Mouse (Mus musculus) CH12.LX (cell line): ENCODE measurements around the gene Hcfc2. TPM values are rescaled to one million over a fixed set of nuclear protein-coding genes. Genes with fewer than 3 reads are reported as not detected.

Experiments used
- DNase-seq: peaks from one replicate; pipeline ENCODE4 v3.0.0-alpha.2; 2013; ENCODE audit errors: extremely low read depth
- H3K27ac ChIP-seq: 2 replicates; pipeline ENCODE4 v1.5.1; 2012; ENCODE audit warnings: low read depth, mild to moderate bottlenecking, control low read depth, moderate library complexity; ENCODE audit not compliant: insufficient read depth
- H3K27me3 ChIP-seq: replicated peaks from 2 replicates; pipeline ENCODE3; 2012; ENCODE audit warnings: inconsistent platforms
- H3K36me3 ChIP-seq, 2 experiments: replicated peaks in 1 of 2; 2 replicates each; pipeline versions ENCODE3 to v1.6.1; 2012; ENCODE audit warnings: inconsistent platforms in 1 of 2, low read length in 1 of 2, mild to moderate bottlenecking in 1 of 2, mixed read lengths in 1 of 2, moderate library complexity in 1 of 2; ENCODE audit not compliant: control insufficient read depth in 1 of 2, insufficient read depth in 1 of 2
- H3K4me1 ChIP-seq, 2 experiments: 2 replicates each; pipeline ENCODE4 v1.6.1; 2012; ENCODE audit warnings: inconsistent platforms in 1 of 2, moderate library complexity in 1 of 2; ENCODE audit not compliant: insufficient read depth in 2 of 2, control insufficient read depth in 1 of 2
- H3K4me2 ChIP-seq: 2 replicates; pipeline ENCODE4 v1.6.1; 2012; ENCODE audit warnings: low read depth, mild to moderate bottlenecking, control low read depth; ENCODE audit not compliant: poor library complexity, insufficient read depth, severe bottlenecking
- H3K4me3 ChIP-seq, 3 experiments: fragments of 150-350 bp in 1 of 3; sonication (generic) in 1 of 3; replicated peaks in 1 of 3; 2 replicates each; pipeline versions ENCODE3 to v1.5.1; 2011 to 2012; ENCODE audit warnings: low read depth in 2 of 3, low read length in 2 of 3, mild to moderate bottlenecking in 2 of 3, moderate library complexity in 2 of 3, control low read depth in 1 of 3, improper control_type of control experiment in 1 of 3, inconsistent platforms in 1 of 3, mixed read lengths in 1 of 3; ENCODE audit not compliant: poor library complexity in 1 of 3
- H3K79me2 ChIP-seq: replicated peaks from 2 replicates; pipeline ENCODE4 v1.6.1; 2012; ENCODE audit warnings: mild to moderate bottlenecking, moderate library complexity; ENCODE audit not compliant: control insufficient read depth, poor library complexity, insufficient read depth, severe bottlenecking; ENCODE audit errors: extremely low read depth
- H3K9ac ChIP-seq: 2 replicates; pipeline ENCODE4 v1.6.1; 2012; ENCODE audit warnings: low read depth, mild to moderate bottlenecking, control low read depth, moderate library complexity; ENCODE audit not compliant: insufficient read depth
- H3K9me3 ChIP-seq: replicated peaks from 2 replicates; pipeline ENCODE3; 2012; ENCODE audit warnings: low read length, inconsistent platforms, mixed read lengths
- CHD2 ChIP-seq: IDR thresholded peaks from 2 replicates; pipeline ENCODE4 v1.6.1; 2011; ENCODE audit warnings: low read length, improper control_type of control experiment
- E2F4 ChIP-seq: IDR thresholded peaks from 2 replicates; pipeline ENCODE4 v1.6.1; 2011; ENCODE audit warnings: low read depth, low read length, improper control_type of control experiment; ENCODE audit not compliant: insufficient replicate concordance
- EP300 ChIP-seq: IDR thresholded peaks from 2 replicates; pipeline ENCODE4 v1.6.1; 2011; ENCODE audit warnings: low read length, improper control_type of control experiment
- ETS1 ChIP-seq: conservative IDR thresholded peaks from 2 replicates; pipeline ENCODE4 v1.6.1; 2012; ENCODE audit warnings: low read depth, mild to moderate bottlenecking, inconsistent platforms, low read length, improper control_type of control experiment, moderate library complexity
- JUN ChIP-seq: IDR thresholded peaks from 2 replicates; pipeline ENCODE4 v1.6.1; 2011; ENCODE audit warnings: low read depth, mild to moderate bottlenecking, low read length, improper control_type of control experiment, moderate library complexity; ENCODE audit not compliant: insufficient read depth
- JUND ChIP-seq: conservative IDR thresholded peaks from 2 replicates; pipeline ENCODE4 v1.6.1; 2011; ENCODE audit warnings: low read depth, low read length, improper control_type of control experiment
- MAFK ChIP-seq: IDR thresholded peaks from 2 replicates; pipeline ENCODE4 v1.6.1; 2011; ENCODE audit warnings: low read length, improper control_type of control experiment; ENCODE audit not compliant: insufficient replicate concordance
- MAX ChIP-seq: IDR thresholded peaks from 2 replicates; pipeline ENCODE4 v1.6.1; 2011; ENCODE audit warnings: low read length, improper control_type of control experiment
- MAZ ChIP-seq: IDR thresholded peaks from 2 replicates; pipeline ENCODE4 v1.6.1; 2012; ENCODE audit warnings: low read depth, mild to moderate bottlenecking, inconsistent platforms, low read length, improper control_type of control experiment, moderate library complexity
- MXI1 ChIP-seq: IDR thresholded peaks from 2 replicates; pipeline ENCODE4 v1.6.1; 2011; ENCODE audit warnings: mild to moderate bottlenecking, low read depth, low read length, improper control_type of control experiment
- NELFE ChIP-seq: IDR thresholded peaks from 2 replicates; pipeline ENCODE4 v1.6.1; 2011; ENCODE audit warnings: low read depth, low read length, improper control_type of control experiment
- NRF1 ChIP-seq: IDR thresholded peaks from 2 replicates; pipeline ENCODE4 v1.6.1; 2014; ENCODE audit warnings: low read depth, mild to moderate bottlenecking, inconsistent platforms, low read length, improper control_type of control experiment, moderate library complexity
- POLR2A ChIP-seq: IDR thresholded peaks from 2 replicates; pipeline ENCODE4 v1.6.1; 2011; ENCODE audit warnings: low read depth, mild to moderate bottlenecking, improper control_type of control experiment, low read length
- POLR2AphosphoS2 ChIP-seq: IDR thresholded peaks from 2 replicates; pipeline ENCODE4 v1.6.1; 2011; ENCODE audit warnings: low read depth, low read length, improper control_type of control experiment
- RAD21 ChIP-seq: IDR thresholded peaks from 2 replicates; pipeline ENCODE4 v1.6.1; 2011; ENCODE audit warnings: low read depth, mild to moderate bottlenecking, low read length, improper control_type of control experiment, moderate library complexity
- RCOR1 ChIP-seq: conservative IDR thresholded peaks from 2 replicates; pipeline ENCODE4 v1.6.1; 2012; ENCODE audit warnings: low read depth, mild to moderate bottlenecking, inconsistent platforms, low read length, improper control_type of control experiment
- SMC3 ChIP-seq: IDR thresholded peaks from 2 replicates; pipeline ENCODE4 v1.6.1; 2011; ENCODE audit warnings: low read depth, low read length, improper control_type of control experiment
- TCF12 ChIP-seq: IDR thresholded peaks from 2 replicates; pipeline ENCODE4 v1.6.1; 2014; ENCODE audit warnings: low read depth, mild to moderate bottlenecking, inconsistent platforms, low read length, improper control_type of control experiment
- ZC3H11A ChIP-seq: IDR thresholded peaks from 2 replicates; pipeline ENCODE4 v1.6.1; 2012; ENCODE audit warnings: low read depth, mild to moderate bottlenecking, inconsistent platforms, low read length, improper control_type of control experiment
- dilution Hi-C: fragments of 300-500 bp; cut with MboI; formaldehyde crosslinking; loops from 2 replicates; pipeline ENCODE4 v1.14.3; 2020; ENCODE audit warnings: low sequenced_read_pairs; ENCODE audit not compliant: extremely low pct_unique_long_range_greater_than_20kb, extremely low pct_ligation_motif_present
- in situ Hi-C: fragments of 300-500 bp; cut with MboI; formaldehyde crosslinking; loops from 3 replicates; pipeline ENCODE4 v1.14.3; 2019; ENCODE audit warnings: low sequenced_read_pairs, low pct_ligation_motif_present, low pct_unique_long_range_greater_than_20kb, mixed read lengths
- polyA plus RNA-seq: library from polyadenylated mRNA; unstranded; fragments of >175 nt; gene quantifications from 2 replicates; pipeline ENCODE4 v1.2.1, GENCODE M21; 2012; ENCODE audit warnings: low read depth; ENCODE audit not compliant: insufficient read length
- total RNA-seq, 2 experiments: library from RNA; depleted of rRNA; stranded (reverse); fragments of 300-350 nt in 1 of 2; fragments of >200 nt in 1 of 2; gene quantifications; 2 replicates each; pipeline ENCODE4 v1.2.3; 2012 to 2014

Gene Hcfc2
- total and polyA plus RNA-seq, 3 experiments = 10.5 to 13.0 (median 12.3) TPM

DNA sequence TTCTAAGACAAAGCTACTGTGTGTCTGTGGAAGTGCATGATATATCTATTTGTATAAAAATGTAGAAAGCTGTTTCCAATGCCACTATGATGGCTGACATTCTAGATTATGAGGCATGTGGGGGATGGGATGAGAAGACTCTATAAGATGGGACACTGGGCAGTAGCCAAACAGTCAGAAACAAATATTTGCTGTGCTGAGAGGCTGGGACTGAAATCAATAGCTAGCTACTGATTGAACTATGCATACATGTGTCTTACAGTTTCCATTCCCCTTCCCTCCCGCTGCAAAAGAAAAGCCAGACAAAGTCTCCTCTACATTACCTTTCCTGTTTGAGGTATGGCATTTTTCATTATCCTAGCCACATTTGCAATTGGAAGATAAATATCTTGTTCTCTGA is 58.7 kb downstream of the Hcfc2 start:
- no peak overlapping the region for H3K9ac ChIP-seq
- no peak for TF ChIP-seq MXI1
- no peak for TF ChIP-seq MAZ

DNA sequence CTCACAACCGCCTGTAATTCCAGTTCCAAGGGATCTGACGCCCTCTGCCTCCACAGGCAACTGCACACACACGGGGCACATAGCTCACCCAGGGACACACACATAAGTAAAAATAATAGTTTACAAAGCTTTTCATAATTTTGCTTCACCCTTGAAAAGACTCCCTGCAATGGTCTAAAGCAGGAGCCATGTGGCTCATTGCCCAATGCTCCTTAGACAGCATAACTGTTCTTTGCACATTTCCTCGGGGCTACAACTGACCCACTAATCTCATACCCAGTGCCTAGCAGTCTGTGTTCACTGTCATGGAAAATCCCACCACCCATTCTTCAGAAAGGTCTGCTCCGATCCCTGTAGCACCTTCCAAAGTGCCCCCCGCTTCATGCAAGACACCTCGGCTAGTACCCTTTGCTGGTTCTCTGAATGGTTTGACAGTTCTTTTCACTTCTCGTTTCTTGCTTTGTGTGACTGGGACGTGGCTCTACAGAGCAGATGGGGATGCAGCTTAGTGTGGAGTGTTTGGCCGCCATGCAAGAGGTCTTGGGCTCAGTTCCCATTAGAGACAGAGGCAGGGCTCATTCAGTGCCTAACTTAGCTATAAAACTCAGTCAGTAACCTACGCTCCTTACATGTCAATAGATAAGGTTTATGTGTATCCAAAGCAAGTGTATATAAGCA is 59.4 kb downstream of the Hcfc2 start:
- in situ Hi-C loops (no loop called here), dilution Hi-C loops (no loop called here)
- Histone ChIP-seq H3K4me2 (no peak overlapping the region), H3K9me3 (no peaks in the 10 kb centered on the region), H3K9ac (no peak overlapping the region), H3K27ac (no peak overlapping the region), H3K4me3 (no peak overlapping the region), H3K36me3 (peaks cover 82 to 96% of the 10 kb centered on the region in 2 experiments), H3K79me2 (peaks cover 22% of the 10 kb centered on the region), H3K27me3 (no peaks in the 10 kb centered on the region), H3K4me1 (peaks cover 0 to 14% of the 10 kb centered on the region in 2 experiments; a peak in 1 of 4 replicates)
- DNase-seq = no peak
- TF ChIP-seq NELFE = no peak
- no peak for TF ChIP-seq MAX
- no peak for TF ChIP-seq ZC3H11A
- no peak for TF ChIP-seq RAD21
- TF ChIP-seq SMC3 = no peak
- no peak for TF ChIP-seq RCOR1
- TF ChIP-seq POLR2AphosphoS2 = no peak
- no peak for TF ChIP-seq TCF12
- TF ChIP-seq MAZ = no peak
- TF ChIP-seq EP300 = no peak
- no peak for TF ChIP-seq ETS1
- no peak for TF ChIP-seq JUN
- no peak for TF ChIP-seq E2F4
- no peak for TF ChIP-seq CHD2
- TF ChIP-seq MAFK = no peak
- TF ChIP-seq JUND = no peak
- TF ChIP-seq NRF1 = no peak
- TF ChIP-seq POLR2A = no peak

More for the DNA sequence above, 58.7 kb downstream of the Hcfc2 start:
- in situ Hi-C loops = no loop called here
- Histone ChIP-seq H3K27ac (no peak overlapping the region), H3K4me2 (no peak overlapping the region), H3K4me1 (peaks cover 0 to 7% of the 10 kb centered on the region in 2 experiments; a peak in 1 of 4 replicates), H3K9me3 (no peaks in the 10 kb centered on the region), H3K79me2 (peaks cover 18% of the 10 kb centered on the region), H3K4me3 (no peak overlapping the region), H3K27me3 (no peaks in the 10 kb centered on the region), H3K36me3 (peaks cover 76 to 93% of the 10 kb centered on the region in 2 experiments)
- dilution Hi-C loops = no loop called here
- DNase-seq = no peak
